In the genomic region with DNA sequence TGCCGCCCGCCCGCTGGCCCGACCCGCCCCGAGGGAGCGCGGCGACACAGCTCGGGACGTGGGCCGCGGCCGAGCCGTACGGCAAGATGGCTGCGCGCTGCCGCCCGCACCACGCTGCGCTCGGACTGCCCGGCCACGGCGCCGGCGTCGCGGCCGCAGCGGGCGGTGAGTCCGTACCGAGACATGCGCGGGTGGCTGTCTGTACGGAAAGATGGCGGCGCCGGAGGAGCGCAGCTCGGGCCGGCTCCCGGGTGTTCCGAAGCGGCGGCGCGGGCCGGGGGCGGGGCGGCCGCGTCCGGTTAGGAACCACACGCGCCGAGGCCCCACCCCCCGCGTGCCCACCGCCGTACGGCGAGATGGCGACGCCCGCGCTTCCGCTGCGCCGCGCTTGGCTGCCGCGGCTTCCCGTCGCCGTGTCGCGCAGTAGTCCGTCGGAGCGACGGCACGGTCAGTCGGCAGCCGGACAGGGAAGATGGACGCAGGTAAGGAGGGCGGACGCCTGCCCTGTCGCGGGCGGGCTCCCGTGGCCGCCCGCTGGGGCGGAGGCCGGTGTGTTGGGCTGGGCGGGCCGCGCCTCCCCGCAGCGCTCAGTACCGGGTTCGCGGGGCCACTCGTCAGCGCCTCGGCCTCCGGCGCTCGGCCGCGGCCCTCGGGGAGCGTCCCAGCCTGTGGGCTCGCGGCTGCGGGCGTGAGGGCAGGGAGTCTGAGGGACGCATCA, we compare ENCODE assay signal across 8 mouse cellular contexts. TPM values are rescaled to one million over a fixed set of nuclear protein-coding genes. Genes with fewer than 3 reads are reported as not detected.
A peak's percentile ranks its signal among the peaks of the same experiment; 100 is the strongest.
DNase-seq lines count a peak whose midpoint lies in the region; ATAC-seq and TF ChIP-seq lines count a peak whose summit lies in the region.

A gene (minus strand): TSS at position 292 of the 718 bp plus-strand sequence.

- H3K9me3 ChIP-seq in lung, embryonic 15.5 days = no peaks in the 10 kb centered on the region

- peak within 1 kb of the TSS; percentile 85 for H3K9ac ChIP-seq in lung, embryonic 15.5 days

- peak; percentile 61 for TF ChIP-seq POLR2A in olfactory bulb, adult 2 months (IDR thresholded peaks at IDR 0.05; ENCODE audit: insufficient read depth, low read depth, low read length)

- WGBS in lung, embryonic 15.5 days = under 1% methylated on average over 120 of the region's 121 CpGs
- under 1% methylated on average over 121 of the region's 121 CpGs for WGBS in olfactory bulb, adult 2 months

- H3K27me3 ChIP-seq in lung, embryonic 15.5 days = no peaks in the 10 kb centered on the region

- peak; percentile 73 for DNase-seq in MEL-GATA-1-ER (ENCODE audit: extremely low read depth, low read depth)
- DNase-seq in cerebellum, adult 9-10 months = peak; percentile 93
- DNase-seq in layer of hippocampus, adult 9-10 months (ENCODE audit: low spot score) = peak; percentile 59
- peak; percentile 74 to 75 for DNase-seq in thymus, adult 18-20 months

- H3K27ac ChIP-seq in lung, embryonic 15.5 days = peak within 1 kb of the TSS; percentile 85
- no peak within 1 kb of the TSS for H3K27ac ChIP-seq in olfactory bulb, adult 2 months (ENCODE audit: insufficient read depth, low read depth, low read length)

- H3K4me1 ChIP-seq in lung, embryonic 15.5 days = peaks cover 24% of the 10 kb centered on the region
- H3K4me1 ChIP-seq in olfactory bulb, adult 2 months (ENCODE audit: control insufficient read depth, insufficient read depth, low read length) = 0 out of 2 replicates have a peak, but pooled peaks cover 5% of the 10 kb centered on the region

- ATAC-seq in frontal cortex, adult (ENCODE audit: low TSS enrichment) = peak; percentile 89
- ATAC-seq in hematopoietic stem cell, adult 5-6 weeks (replicated peaks in 1 of 2; ENCODE audit: insufficient read depth in 1 of 2, low FRiP score in 2 of 2, low TSS enrichment in 1 of 2, low read depth in 1 of 2, poor library complexity in 2 of 2, severe bottlenecking in 2 of 2) = peak; percentile 68 to 69
- peak; percentile 92 for ATAC-seq in lung, embryonic 15.5 days (ENCODE audit: borderline replicate concordance, extremely low read depth, low FRiP score, low TSS enrichment)

- no peak for TF ChIP-seq CTCF in olfactory bulb, adult 2 months (IDR thresholded peaks at IDR 0.05; ENCODE audit: insufficient read depth, low read depth, low read length)

- peak within 1 kb of the TSS; percentile 90 for H3K4me2 ChIP-seq in lung, embryonic 15.5 days

- peaks cover 9% of the 10 kb centered on the region for H3K36me3 ChIP-seq in lung, embryonic 15.5 days

- peak within 1 kb of the TSS; percentile 80 for H3K4me3 ChIP-seq in lung, embryonic 15.5 days
- H3K4me3 ChIP-seq in olfactory bulb, adult 2 months (ENCODE audit: insufficient read depth, low read depth, low read length) = peak within 1 kb of the TSS; percentile 89

RNA-seq across cellular contexts. Expression of the gene that starts here (rescaled TPM):
- 19.9 and 25.1 TPM in 2 replicates for total RNA-seq in hematopoietic stem cell, adult 5-6 weeks (2017)
- polyA plus RNA-seq in lung, embryonic 15.5 days (2015; fragmentation: Nextera tagmentation; extraction: Ambion mirVana) = 46.6 and 50.9 TPM in 2 replicates
- polyA plus RNA-seq in olfactory bulb, adult 2 months (2012; ENCODE audit: insufficient read depth, insufficient read length, low replicate concordance, missing spikeins) = not detected in 2 replicates
